Mouse (Mus musculus) heart, adult 2 months (tissue): ENCODE data around the gene Rccd1.

Experiments used
- CTCF ChIP-seq: fragments of 200-600 bp; IDR thresholded peaks from 2 replicates; pipeline ENCODE4 v1.8.1; 2022; ENCODE audit warnings: antibody characterized with exemption, mild to moderate bottlenecking, moderate library complexity
- POLR2A ChIP-seq: fragments of 200-500 bp; IDR thresholded peaks from 2 replicates; pipeline ENCODE4 v1.6.1; 2011; ENCODE audit warnings: mild to moderate bottlenecking, low read depth, low read length, control low read depth; ENCODE audit not compliant: insufficient read depth

DNA sequence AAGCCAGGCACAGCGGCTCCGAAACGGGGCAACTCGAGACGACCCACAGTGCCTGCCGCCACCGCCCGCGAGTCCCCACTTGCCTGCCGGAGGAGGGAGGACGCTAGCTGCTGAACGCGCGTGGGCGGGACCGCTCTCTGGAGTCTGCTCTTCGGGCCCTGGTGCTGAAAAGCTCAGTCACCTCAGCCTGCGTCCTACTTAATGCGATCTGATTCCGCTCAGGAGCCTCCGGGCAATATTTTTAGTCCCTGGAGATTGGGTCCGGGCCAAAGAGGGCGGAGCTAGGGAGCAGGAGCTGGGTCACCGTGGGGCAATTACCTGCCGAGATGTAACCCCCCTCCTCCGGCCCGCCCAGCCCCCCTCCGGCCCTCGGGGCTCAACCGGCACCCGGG lies 46.4 kb upstream of the Rccd1 start:
- TF ChIP-seq POLR2A: peak; percentile 54; the same call in 1 of the 2 replicates
- TF ChIP-seq CTCF: no peak
